Mouse (Mus musculus) left cerebral cortex, postnatal 10 days (tissue): ENCODE measurements at regions not wholly inside any gene's neighbourhood (a gene's known extent, or its start where the extent isn't known, plus 50 kb on each side); places are given as distances from the start of the nearest gene placed in this dataset. TPM values are rescaled to one million over a fixed set of nuclear protein-coding genes. Genes with fewer than 3 reads are reported as not detected.

Source experiments
- DNase-seq, 2 experiments: peaks; one replicate each; pipeline ENCODE4 v3.0.0; 2021 to 2022; ENCODE audit warnings: low spot score in 2 of 2, mixed read lengths in 1 of 2; ENCODE audit errors: extremely low spot score in 1 of 2
- intact Hi-C: fragments of 180-260 bp; cut with DNase I; formaldehyde crosslinking; loops from one replicate; pipeline ENCODE4 v1.15.1; 2025
- microRNA-seq: library from miRNA; unstranded; fragments of <30 nt; microRNA quantifications from one replicate; pipeline ENCODE4 v1.2.0, GENCODE M21; 2022

DNA sequence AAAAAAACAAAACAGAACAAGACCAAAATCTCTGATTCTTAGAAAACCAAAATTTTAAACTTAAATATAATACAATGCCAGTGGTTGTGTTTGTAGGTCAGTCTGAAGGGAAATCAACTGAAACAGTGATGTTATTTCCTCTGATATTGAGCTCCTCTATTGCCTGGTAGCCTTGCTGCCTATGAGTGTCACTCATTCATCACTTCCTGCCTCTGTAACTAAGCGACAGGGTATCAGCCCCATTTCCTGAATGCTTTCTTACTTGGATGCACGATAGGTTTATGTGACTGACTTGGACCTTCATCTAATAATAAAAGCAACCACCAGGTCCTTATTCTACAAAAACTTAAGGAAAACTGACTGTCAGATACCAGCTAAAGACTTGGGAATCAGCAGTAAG lies 520.7 kb upstream of the Lrrn3 start:
- DNase-seq, result no peak
- intact Hi-C loops, result no loop called here

Small RNAs in the stretch of these regions (microRNA-seq; reads per million reads assigned to microRNA genes)
- gene Gm25248, result not detected
